Mouse (Mus musculus) spleen, adult 2 months (tissue): ENCODE data around the gene Tuft1. TPM values are rescaled to one million over a fixed set of nuclear protein-coding genes. Genes with fewer than 3 reads are reported as not detected.

ENCODE experiments used
- DNase-seq, 2 experiments: peaks; one replicate each; pipeline versions ENCODE4 v3.0.0 to v3.0.0-alpha.2; 2012 to 2021; ENCODE audit warnings: low spot score in 2 of 2, low read depth in 1 of 2
- H3K27ac ChIP-seq: fragments of 200-500 bp; 2 replicates; pipeline ENCODE4 v1.5.1; 2012; ENCODE audit warnings: low read length, inconsistent platforms; ENCODE audit not compliant: insufficient read depth
- H3K27me3 ChIP-seq: fragments of 200-500 bp; 2 replicates; pipeline ENCODE4 v1.6.1; 2012; ENCODE audit warnings: mild to moderate bottlenecking, moderate library complexity, low read length, inconsistent platforms; ENCODE audit not compliant: control insufficient read depth, insufficient read depth
- H3K36me3 ChIP-seq: fragments of 200-500 bp; 2 replicates; pipeline ENCODE4 v1.6.1; 2012; ENCODE audit warnings: mild to moderate bottlenecking, low read length, inconsistent platforms; ENCODE audit not compliant: control insufficient read depth, insufficient read depth
- H3K4me1 ChIP-seq: fragments of 200-500 bp; 2 replicates; pipeline ENCODE4 v1.6.1; 2011; ENCODE audit warnings: inconsistent platforms; ENCODE audit not compliant: control insufficient read depth, insufficient read depth, insufficient read length
- H3K4me3 ChIP-seq: fragments of 200-500 bp; 2 replicates; pipeline ENCODE4 v1.5.1; 2011; ENCODE audit warnings: mild to moderate bottlenecking, inconsistent platforms; ENCODE audit not compliant: insufficient read depth, insufficient read length; ENCODE audit errors: extremely low read depth
- CTCF ChIP-seq: fragments of 200-500 bp; IDR thresholded peaks from 2 replicates; pipeline ENCODE4 v1.5.1; 2011; ENCODE audit warnings: mild to moderate bottlenecking, inconsistent platforms; ENCODE audit not compliant: insufficient read depth, insufficient read length, insufficient replicate concordance; ENCODE audit errors: extremely low read depth
- POLR2A ChIP-seq: fragments of 200-500 bp; IDR thresholded peaks from 2 replicates; pipeline ENCODE4 v1.6.1; 2011; ENCODE audit warnings: low read depth, low read length, inconsistent platforms
- WGBS: fragments of 180-500 bp; shearing (Covaris S2); methylation state at CpG from one replicate; pipeline ENCODE4 v1.1.7; 2018; 5-methylcytosine and 5-hydroxymethylcytosine counted together
- polyA plus RNA-seq: library from polyadenylated mRNA; depleted of rRNA; stranded (reverse); fragments of >200 nt; gene quantifications from 2 replicates; pipeline ENCODE4 v1.2.3, GENCODE M21; 2012; rRNA removed

Tuft1 gene
- polyA plus RNA-seq, 1 experiment: 1.7 TPM

DNA sequence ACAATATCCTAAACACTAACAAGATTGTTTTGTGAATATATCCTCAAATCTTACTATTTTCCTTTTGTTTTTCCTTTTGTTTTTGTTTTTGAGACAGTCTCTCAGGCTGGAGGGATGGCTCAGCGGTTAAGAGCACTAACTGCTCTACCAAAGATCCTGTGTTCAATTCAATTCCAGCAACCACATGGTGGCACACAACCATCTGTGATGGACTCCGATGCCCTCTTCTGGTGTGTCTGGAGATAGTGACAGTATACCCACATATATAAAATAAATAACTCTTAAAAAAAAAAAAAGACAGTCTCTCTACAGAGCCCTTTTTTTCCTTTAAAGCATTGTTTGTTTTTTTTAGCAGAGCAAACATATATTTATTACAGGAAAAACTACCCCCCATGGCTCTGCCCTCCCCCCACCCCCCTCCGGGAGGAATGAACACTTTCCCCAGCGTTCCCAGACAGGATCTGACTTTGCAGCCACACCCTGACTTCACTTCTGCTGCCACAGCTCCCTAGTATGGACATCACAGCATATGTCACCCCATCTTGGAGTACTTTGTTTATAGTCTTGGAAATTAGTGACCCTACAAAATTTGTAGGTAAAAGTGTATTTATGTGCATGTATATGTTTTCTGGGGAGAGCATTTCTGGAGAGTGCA lies 94.2 kb downstream of the Tuft1 start:
- Histone ChIP-seq H3K27me3 (no peaks in the 10 kb centered on the region), H3K4me3 (no peak overlapping the region), H3K27ac (no peak overlapping the region), H3K4me1 (no peaks in the 10 kb centered on the region; the same call in 1 of the 2 replicates), H3K36me3 (0 out of 2 replicates have a peak, but pooled peaks cover 3% of the 10 kb centered on the region)
- DNase-seq: no peak
- no peak for TF ChIP-seq CTCF
- no peak for TF ChIP-seq POLR2A
- WGBS: 88% methylated on average over 4 of the region's 4 CpGs

DNA sequence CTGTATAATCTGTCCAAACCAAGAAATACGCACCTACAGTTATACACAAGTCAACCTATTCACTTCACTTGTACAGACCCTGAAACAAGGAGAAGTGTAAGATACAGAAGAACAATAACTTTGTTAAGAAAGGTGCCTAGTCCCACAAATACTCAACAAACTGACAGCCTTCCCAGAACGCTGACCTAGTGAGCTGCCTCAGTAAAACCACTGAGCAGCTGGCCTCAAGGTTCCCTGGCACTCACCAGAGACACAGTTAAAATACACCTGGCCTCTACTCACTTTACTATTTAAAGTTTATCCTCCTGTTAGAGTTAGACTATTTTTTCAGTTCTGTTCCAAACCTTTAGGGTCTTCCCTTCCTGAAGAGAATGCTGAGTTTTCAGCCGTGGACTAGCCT lies 95.5 kb downstream of the Tuft1 start:
- H3K4me3 ChIP-seq: no peak overlapping the region
- no peaks in the 10 kb centered on the region; the same call in 1 of the 2 replicates for H3K4me1 ChIP-seq
- H3K27me3 ChIP-seq: no peaks in the 10 kb centered on the region
- WGBS: 92% methylated on average over 3 of the region's 3 CpGs
- H3K27ac ChIP-seq: no peak overlapping the region
- peaks cover 6% of the 10 kb centered on the region for H3K36me3 ChIP-seq
- no peak for DNase-seq
- TF ChIP-seq CTCF (no peak), POLR2A (no peak)

Other genes starting within 250 kb of the Tuft1 start
- 0.15 and 0.19 TPM in 2 replicates for gene Tdrkh, start 245.6 kb downstream of the Tuft1 start, polyA plus RNA-seq
- gene Mrpl9, start 215.6 kb downstream of the Tuft1 start, polyA plus RNA-seq: 16.9 and 19.6 TPM in 2 replicates
- gene Oaz3, start 215.0 kb downstream of the Tuft1 start, polyA plus RNA-seq: not detected in 2 replicates
- gene Celf3, start 180.6 kb downstream of the Tuft1 start, polyA plus RNA-seq: 0.16 TPM in 1 of 2 replicates, not detected in the other
- 0.25 TPM in 1 of 2 replicates, not detected in the other for gene Riiad1, start 178.5 kb downstream of the Tuft1 start, polyA plus RNA-seq
- gene Snx27, start 76.2 kb downstream of the Tuft1 start, polyA plus RNA-seq: 5.4 TPM in 2 replicates
- not detected in 2 replicates for gene Gm10972, start 15.8 kb downstream of the Tuft1 start, polyA plus RNA-seq
- gene Selenbp2, start 34.7 kb upstream of the Tuft1 start, polyA plus RNA-seq: 0.31 and 1.1 TPM in 2 replicates
- gene Cgn, start 127.6 kb upstream of the Tuft1 start, polyA plus RNA-seq: 0.11 and 0.22 TPM in 2 replicates
- 24.8 and 26.2 TPM in 2 replicates for gene Pogz, start 178.7 kb upstream of the Tuft1 start, polyA plus RNA-seq
- 117 and 140 TPM in 2 replicates for gene Psmb4, start 228.1 kb upstream of the Tuft1 start, polyA plus RNA-seq